Mouse (Mus musculus): ENCODE data around the gene Shq1. TPM values are rescaled to one million over a fixed set of nuclear protein-coding genes. Genes with fewer than 3 reads are reported as not detected.

Shq1 gene
- total and polyA plus RNA-seq, 2 experiments from 2014 or later, result 3.7 to 4.3 TPM

DNA sequence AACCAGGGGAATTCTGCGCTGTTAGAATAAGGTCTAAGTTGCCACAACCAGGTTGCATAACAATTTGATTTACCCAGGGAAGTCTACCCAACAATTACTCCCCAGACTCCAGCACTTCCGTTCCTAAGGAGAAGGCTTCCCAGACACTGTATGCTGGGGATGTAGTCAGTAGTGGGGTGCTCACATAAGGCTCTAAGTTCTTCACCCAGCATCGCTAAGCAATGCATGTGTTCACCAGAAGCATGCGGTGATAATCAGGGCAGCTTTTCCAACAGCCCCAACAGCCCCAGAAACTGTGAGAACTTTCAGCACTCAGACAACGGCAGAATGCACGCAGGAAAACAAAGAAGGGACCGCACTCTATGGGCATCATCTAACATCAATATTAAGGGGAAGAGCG, 77.1 kb downstream of the Shq1 start:
- H3K9me3 ChIP-seq (ENCODE audit: low read length), result no peaks in the 10 kb centered on the region
- no peak for ATAC-seq (ENCODE audit: low FRiP score)

DNA sequence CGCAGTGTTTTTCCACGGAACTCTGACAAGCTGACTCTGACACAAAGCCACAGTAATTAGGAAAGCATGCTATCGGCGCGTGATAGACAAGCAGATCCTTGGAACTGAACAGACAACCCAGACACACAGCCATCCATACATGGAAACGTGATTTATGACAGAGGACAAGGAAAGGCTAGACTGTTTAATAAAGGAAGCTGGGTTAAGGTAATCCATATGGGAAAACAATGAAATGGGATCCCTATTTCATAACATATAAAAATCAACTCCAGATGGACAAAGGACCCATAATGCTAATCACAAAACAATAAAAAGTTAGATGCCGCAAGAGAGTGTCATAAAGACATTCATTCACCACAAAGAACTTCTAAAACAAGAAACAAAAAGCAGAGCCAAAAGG, 78.0 kb downstream of the Shq1 start:
- no peak overlapping the region for H3K4me3 ChIP-seq (ENCODE audit: low read depth, low read length)
- no peak overlapping the region for H3K4me2 ChIP-seq (ENCODE audit: low read depth, low read length, poor library complexity, severe bottlenecking)
- WGBS, result 42% methylated on average over 7 of the region's 7 CpGs
- H3K27ac ChIP-seq (ENCODE audit: low read depth, low read length), result no peak overlapping the region
- no peak for TF ChIP-seq CTCF (IDR thresholded peaks at IDR 0.05)
- H3K4me1 ChIP-seq (ENCODE audit: insufficient read depth, low read length), result no peaks in the 10 kb centered on the region
- DNase-seq (ENCODE audit: low spot score) (no peak), ATAC-seq (ENCODE audit: low FRiP score) (no peak)
- no peaks in the 10 kb centered on the region for H3K27me3 ChIP-seq (ENCODE audit: insufficient read depth, low read length)
- H3K36me3 ChIP-seq (ENCODE audit: insufficient read depth, low read length), result no peaks in the 10 kb centered on the region
- no peaks in the 10 kb centered on the region for H3K9me3 ChIP-seq (ENCODE audit: low read length)
- no peak overlapping the region for H3K9ac ChIP-seq (replicated peaks; ENCODE audit: low read length, poor library complexity, severe bottlenecking)

More for the DNA sequence above, 77.1 kb downstream of the Shq1 start:
- Histone ChIP-seq H3K4me3 (ENCODE audit: low read depth, low read length) (no peak overlapping the region), H3K27ac (ENCODE audit: low read depth, low read length) (no peak overlapping the region), H3K9ac (replicated peaks; ENCODE audit: low read length, poor library complexity, severe bottlenecking) (no peak overlapping the region), H3K36me3 (ENCODE audit: insufficient read depth, low read length) (no peaks in the 10 kb centered on the region), H3K4me2 (ENCODE audit: low read depth, low read length, poor library complexity, severe bottlenecking) (no peak overlapping the region), H3K4me1 (ENCODE audit: insufficient read depth, low read length) (no peaks in the 10 kb centered on the region), H3K27me3 (ENCODE audit: insufficient read depth, low read length) (no peaks in the 10 kb centered on the region)
- TF ChIP-seq CTCF (IDR thresholded peaks at IDR 0.05), result no peak
- DNase-seq (ENCODE audit: low spot score), result peak; percentile 28
- 46% methylated on average over 8 of the region's 8 CpGs for WGBS

DNA sequence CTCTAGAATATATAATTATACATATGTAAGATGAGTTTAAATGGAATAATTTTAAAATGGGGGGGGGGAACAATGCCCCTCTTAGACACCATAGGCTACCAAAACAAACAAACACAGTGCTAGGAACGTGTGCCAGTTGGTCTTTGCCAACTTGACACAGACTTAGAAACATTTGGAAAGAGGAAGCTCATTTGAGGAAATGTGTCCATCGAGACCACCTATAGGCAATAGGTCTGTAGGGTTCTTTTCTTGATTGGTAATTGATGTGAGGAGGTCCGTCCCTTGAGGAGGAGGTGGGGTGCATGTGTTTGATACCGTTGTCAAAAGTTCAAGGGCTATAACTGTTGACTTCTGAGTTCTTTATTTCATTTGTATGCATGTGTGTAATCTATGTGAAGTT, 80.4 kb downstream of the Shq1 start:
- ATAC-seq (ENCODE audit: low FRiP score) (no peak), DNase-seq (ENCODE audit: low spot score) (no peak)
- Histone ChIP-seq H3K9ac (replicated peaks; ENCODE audit: low read length, poor library complexity, severe bottlenecking) (no peak overlapping the region), H3K27ac (ENCODE audit: low read depth, low read length) (no peak overlapping the region), H3K9me3 (ENCODE audit: low read length) (no peaks in the 10 kb centered on the region), H3K4me1 (ENCODE audit: insufficient read depth, low read length) (no peaks in the 10 kb centered on the region), H3K36me3 (ENCODE audit: insufficient read depth, low read length) (no peaks in the 10 kb centered on the region), H3K27me3 (ENCODE audit: insufficient read depth, low read length) (no peaks in the 10 kb centered on the region; the same call in 1 of the 2 replicates), H3K4me3 (ENCODE audit: low read depth, low read length) (no peak overlapping the region), H3K4me2 (ENCODE audit: low read depth, low read length, poor library complexity, severe bottlenecking) (no peak overlapping the region)
- no peak for TF ChIP-seq CTCF (IDR thresholded peaks at IDR 0.05)
- WGBS, result 86% methylated on average over 4 of the region's 4 CpGs

DNA sequence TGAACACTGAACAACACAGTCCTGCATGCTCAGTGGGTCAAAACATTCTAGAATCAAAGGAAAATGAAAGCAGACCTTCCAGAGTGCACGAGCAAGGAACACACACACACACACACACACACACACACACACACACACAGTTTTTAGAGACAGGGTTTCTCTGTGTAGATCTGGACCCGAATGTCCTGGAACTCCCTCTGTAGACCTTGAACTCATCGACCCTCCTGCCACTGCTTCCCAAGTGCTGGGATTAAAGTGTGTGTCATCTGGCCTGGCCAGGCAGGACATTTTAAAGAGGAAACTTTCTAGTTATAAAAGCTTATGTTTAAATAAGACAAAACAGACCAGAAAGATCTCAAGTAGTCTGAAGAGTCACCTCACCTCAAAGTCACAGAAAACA, 82.1 kb downstream of the Shq1 start:
- Histone ChIP-seq H3K4me2 (ENCODE audit: low read depth, low read length, poor library complexity, severe bottlenecking) (no peak overlapping the region), H3K27ac (ENCODE audit: low read depth, low read length) (no peak overlapping the region), H3K9me3 (ENCODE audit: low read length) (no peaks in the 10 kb centered on the region), H3K4me1 (ENCODE audit: insufficient read depth, low read length) (no peaks in the 10 kb centered on the region), H3K9ac (replicated peaks; ENCODE audit: low read length, poor library complexity, severe bottlenecking) (no peak overlapping the region), H3K4me3 (ENCODE audit: low read depth, low read length) (no peak overlapping the region), H3K27me3 (ENCODE audit: insufficient read depth, low read length) (no peaks in the 10 kb centered on the region; the same call in 1 of the 2 replicates), H3K36me3 (ENCODE audit: insufficient read depth, low read length) (no peaks in the 10 kb centered on the region)
- DNase-seq (ENCODE audit: low spot score), result no peak
- WGBS, result 90% methylated on average over 3 of the region's 3 CpGs
- ATAC-seq (ENCODE audit: low FRiP score), result no peak
- no peak for TF ChIP-seq CTCF (IDR thresholded peaks at IDR 0.05)

DNA sequence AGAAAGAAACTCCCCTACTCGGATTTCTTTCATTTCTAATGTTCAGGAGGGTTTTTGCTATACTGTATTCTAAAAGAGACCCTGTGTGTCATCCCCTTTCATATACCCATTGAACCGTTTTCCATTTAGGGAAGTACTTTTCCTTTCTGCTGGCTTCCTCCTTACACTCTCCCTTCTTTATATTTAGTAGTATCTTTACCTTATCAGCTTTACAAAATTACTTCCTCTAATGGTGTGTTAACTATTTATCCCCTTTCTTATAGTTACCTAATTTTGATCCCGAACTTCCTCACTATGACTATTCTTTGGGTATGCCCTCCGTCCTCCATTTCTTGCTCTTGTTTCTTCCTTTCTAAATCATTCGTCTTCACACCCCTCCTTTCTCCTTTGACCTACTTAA, 84.2 kb downstream of the Shq1 start:
- ATAC-seq (ENCODE audit: low FRiP score) (no peak), DNase-seq (ENCODE audit: low spot score) (no peak)
- TF ChIP-seq CTCF (IDR thresholded peaks at IDR 0.05), result no peak
- Histone ChIP-seq H3K4me2 (ENCODE audit: low read depth, low read length, poor library complexity, severe bottlenecking) (no peak overlapping the region), H3K27ac (ENCODE audit: low read depth, low read length) (no peak overlapping the region), H3K27me3 (ENCODE audit: insufficient read depth, low read length) (no peaks in the 10 kb centered on the region; the same call in 1 of the 2 replicates), H3K4me3 (ENCODE audit: low read depth, low read length) (no peak overlapping the region), H3K4me1 (ENCODE audit: insufficient read depth, low read length) (no peaks in the 10 kb centered on the region), H3K9me3 (ENCODE audit: low read length) (no peaks in the 10 kb centered on the region), H3K36me3 (ENCODE audit: insufficient read depth, low read length) (no peaks in the 10 kb centered on the region), H3K9ac (replicated peaks; ENCODE audit: low read length, poor library complexity, severe bottlenecking) (no peak overlapping the region)
- WGBS, result 91% methylated on average over 5 of the region's 5 CpGs

DNA sequence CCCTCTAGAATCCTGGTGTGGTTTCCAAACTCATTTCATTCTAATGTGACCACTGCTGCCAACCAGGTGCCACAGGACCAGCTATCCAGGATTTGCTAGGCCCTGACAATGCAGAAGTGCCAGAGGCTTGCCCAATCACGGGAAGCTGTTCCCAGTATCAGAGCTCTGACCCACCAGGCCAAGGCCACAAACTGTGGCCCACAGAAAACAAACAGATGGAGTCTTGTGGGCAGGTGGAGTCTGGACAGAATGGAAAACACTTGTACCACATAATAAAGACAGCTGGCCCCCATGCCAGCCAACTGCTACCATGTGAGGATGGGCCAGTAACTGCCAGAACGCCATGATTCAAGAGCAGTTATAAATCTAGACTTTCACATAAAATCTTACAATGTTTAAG, 89.0 kb downstream of the Shq1 start:
- Histone ChIP-seq H3K9ac (replicated peaks; ENCODE audit: low read length, poor library complexity, severe bottlenecking) (no peak overlapping the region), H3K27ac (ENCODE audit: low read depth, low read length) (0 out of 2 replicates have a peak overlapping the region, but pooled peaks have one; percentile 26), H3K27me3 (ENCODE audit: insufficient read depth, low read length) (no peaks in the 10 kb centered on the region; the same call in 1 of the 2 replicates), H3K36me3 (ENCODE audit: insufficient read depth, low read length) (no peaks in the 10 kb centered on the region), H3K4me3 (ENCODE audit: low read depth, low read length) (no peak overlapping the region), H3K9me3 (ENCODE audit: low read length) (no peaks in the 10 kb centered on the region), H3K4me1 (ENCODE audit: insufficient read depth, low read length) (no peaks in the 10 kb centered on the region), H3K4me2 (ENCODE audit: low read depth, low read length, poor library complexity, severe bottlenecking) (no peak overlapping the region)
- TF ChIP-seq CTCF (IDR thresholded peaks at IDR 0.05), result no peak
- peak; percentile 39 for DNase-seq (ENCODE audit: low spot score)
- 77% methylated on average over 2 of the region's 2 CpGs for WGBS
- ATAC-seq (ENCODE audit: low FRiP score), result no peak

Data from midbrain, postnatal 0 days (tissue).